Mouse (Mus musculus) retina, postnatal 1 day (tissue): Measurements from ENCODE around the gene Myl4.

ENCODE experiments used
- DNase-seq: peaks from one replicate; pipeline ENCODE4 v3.0.0-alpha.2; 2012

Gene Myl4

GRCm38 (mm10) chr11:104607491-104608245, 57.2 kb downstream of the Myl4 start, which contains the start of gene Itgb3:
Itgb3 (plus strand) TSS chr11:104608000.
- DNase-seq = peak; percentile 88

- DNase-seq = no peak
Observed at GRCm38 (mm10) chr11:104608249-104608920, 57.9 kb downstream of the Myl4 start.

DNA sequence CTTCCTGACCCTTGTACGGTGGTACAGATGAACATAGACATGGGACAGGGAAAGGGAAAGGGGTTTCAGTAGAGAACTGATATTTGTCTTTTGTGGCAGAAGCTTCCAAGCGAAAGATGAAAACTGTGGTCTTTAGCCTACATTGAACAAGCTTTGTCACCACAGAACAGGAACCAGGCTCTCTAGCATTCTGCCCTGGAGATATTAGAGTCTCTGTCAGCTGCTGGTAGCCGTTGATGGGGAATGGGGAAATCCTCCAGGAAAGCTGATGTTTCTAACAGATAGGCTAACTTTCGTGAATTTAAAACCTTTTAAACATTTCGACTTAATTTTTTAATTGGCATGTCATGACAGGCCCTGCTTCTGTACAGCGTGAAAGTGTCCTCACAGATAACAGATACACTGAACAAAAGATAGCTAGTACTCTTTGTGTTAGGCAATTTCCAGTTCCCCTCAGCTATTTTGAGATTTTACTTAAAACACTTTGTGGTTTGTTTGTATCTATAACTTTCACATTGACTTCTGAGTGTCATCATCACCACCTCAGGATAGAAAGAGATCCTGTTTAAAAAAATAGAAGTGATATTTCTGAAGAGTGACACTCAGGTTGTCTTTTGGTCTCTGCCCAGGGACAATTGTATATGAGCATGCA, 58.7 kb downstream of the Myl4 start:
- DNase-seq = no peak

- DNase-seq = no peak
Observed at GRCm38 (mm10) chr11:104609733-104610132, 59.3 kb downstream of the Myl4 start.

GRCm38 (mm10) chr11:104611579-104612151, 61.2 kb downstream of the Myl4 start:
- no peak for DNase-seq

GRCm38 (mm10) chr11:104613551-104613950, 63.1 kb downstream of the Myl4 start:
- no peak for DNase-seq

- no peak for DNase-seq
Observed at GRCm38 (mm10) chr11:104614130-104614529, 63.7 kb downstream of the Myl4 start.

DNA sequence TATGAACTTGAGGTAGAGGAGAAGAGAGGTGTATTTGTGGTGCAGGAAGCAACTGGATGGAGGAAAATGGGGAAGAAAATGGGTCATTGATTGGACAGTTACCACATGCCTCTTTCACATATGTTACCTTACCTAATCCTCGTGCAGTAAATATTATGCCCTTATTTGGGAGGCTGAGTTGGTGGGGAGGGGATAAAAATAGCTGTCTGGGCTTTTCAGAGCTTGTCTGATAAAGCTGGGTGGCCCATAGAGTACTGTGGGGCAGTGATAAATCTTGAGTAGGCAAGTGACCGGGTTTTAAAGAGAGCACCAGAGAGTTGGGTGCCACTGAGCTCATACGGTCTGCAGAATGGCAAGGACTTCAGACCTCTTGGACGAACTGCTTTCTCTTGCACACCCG, 65.7 kb downstream of the Myl4 start:
- DNase-seq = no peak

GRCm38 (mm10) chr11:104618638-104619076, 68.2 kb downstream of the Myl4 start:
- DNase-seq = no peak

- no peak for DNase-seq
Observed at GRCm38 (mm10) chr11:104619084-104620022, 68.9 kb downstream of the Myl4 start.

DNA sequence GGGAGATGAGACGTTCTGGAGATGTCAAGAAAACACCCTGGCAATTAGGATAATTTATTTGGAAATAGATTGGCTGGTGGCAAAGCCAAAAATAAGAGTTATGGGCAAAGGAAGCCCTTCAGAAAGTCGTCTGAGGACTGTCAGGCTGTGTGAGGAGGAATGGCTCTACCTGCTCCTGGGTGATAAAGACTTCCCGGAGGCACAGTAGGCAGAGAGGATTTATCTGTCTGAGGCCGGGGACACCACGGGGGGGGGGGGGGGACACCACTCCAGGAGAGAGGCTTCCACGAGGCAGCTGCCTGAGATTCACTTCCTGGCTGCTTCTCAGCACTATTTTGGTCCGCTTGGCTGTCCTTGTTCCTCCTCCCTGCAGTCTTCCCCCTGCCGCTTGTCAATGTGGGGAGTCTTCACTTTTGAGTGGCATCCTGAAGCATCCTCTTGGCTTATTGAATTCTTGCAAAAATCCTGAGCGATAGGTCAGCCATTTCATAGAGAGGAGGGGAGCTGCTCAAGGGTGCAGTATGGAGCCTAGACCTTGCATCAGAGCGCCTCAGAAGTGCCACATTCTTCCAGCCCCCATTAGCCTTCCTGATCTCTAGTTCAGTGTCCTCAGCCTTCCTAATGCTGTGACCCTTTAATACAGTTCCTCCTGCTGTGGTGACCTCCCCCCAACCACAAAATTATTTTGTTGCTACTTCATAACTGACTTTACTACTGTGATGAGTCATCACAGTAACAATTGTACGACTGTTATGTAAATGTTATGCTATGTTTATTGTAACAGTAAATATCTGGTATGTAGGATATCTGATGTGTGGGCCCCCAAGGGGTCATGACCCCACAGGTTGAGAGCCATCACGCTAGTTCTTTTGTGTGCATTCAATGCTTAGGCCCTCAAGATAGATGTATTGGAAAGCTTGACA, 71.8 kb downstream of the Myl4 start:
- no peak for DNase-seq

DNA sequence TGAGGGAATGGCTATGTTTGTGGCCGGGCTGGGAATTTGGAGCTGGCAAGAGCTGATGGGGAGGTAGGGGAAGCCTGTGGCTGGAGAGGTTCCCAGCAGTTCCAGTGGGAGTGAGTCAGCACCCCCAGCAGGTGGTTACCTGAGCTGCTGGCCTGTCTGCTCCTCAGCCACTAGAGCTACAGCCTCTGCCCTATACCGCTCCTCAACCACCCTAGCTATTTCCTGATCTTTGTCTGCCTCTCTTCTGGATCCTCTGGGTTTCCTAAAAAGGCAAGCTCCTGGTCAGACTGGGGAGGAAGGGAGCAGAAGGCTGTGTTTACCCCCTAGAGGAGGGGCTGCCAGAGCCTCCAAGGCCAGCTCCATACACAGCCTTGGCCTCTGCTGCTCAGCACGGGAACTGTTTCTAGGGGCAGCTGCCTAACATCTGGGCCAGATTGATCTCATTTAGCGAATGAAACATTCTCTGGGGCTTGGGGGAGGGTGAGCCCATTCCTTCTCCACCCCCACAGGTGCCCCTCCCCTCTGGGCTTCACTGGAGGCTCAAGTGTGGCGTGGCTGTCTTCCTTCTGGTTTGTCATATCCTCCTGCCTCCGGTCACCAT, 74.4 kb downstream of the Myl4 start:
- no peak for DNase-seq

- no peak for DNase-seq
Observed at GRCm38 (mm10) chr11:104625453-104626402, 75.3 kb downstream of the Myl4 start.

DNA sequence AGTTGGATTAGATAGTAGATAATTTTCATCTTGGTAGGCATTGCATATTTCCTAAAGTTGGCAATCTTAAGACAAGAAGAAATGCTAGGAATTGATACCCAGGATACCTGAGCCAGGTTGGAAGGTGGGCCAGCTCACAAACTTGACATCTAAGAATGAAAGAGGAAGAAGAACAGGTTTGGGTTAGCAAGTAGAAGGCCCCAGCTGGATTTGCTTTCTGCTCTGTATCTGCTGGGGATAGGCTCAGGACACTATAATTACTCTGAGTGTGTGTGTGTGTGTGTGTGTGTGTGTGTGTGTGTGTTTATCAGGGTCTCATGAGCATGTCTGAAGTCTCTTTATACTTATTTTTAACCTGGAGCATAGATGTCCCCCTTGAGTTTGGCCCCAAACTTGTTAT, 76.2 kb downstream of the Myl4 start:
- no peak for DNase-seq

- no peak for DNase-seq
Observed at GRCm38 (mm10) chr11:104627616-104628301, 77.3 kb downstream of the Myl4 start.

- DNase-seq = no peak
Observed at GRCm38 (mm10) chr11:104628566-104628965, 78.1 kb downstream of the Myl4 start.

- DNase-seq = no peak
Observed at GRCm38 (mm10) chr11:104630185-104630835, 79.8 kb downstream of the Myl4 start.

- DNase-seq = peak; percentile 54
Observed at GRCm38 (mm10) chr11:104631306-104631705, 80.8 kb downstream of the Myl4 start.
